Mouse (Mus musculus) frontal cortex, postnatal 25 days (tissue): ENCODE results near the gene Rab42.
"Not testable (repeated sequence)": the region's sequence is repeated elsewhere in the genome, so short reads cannot be mapped to it uniquely, and the experiment has no call there.

Experiments used
- DNase-seq, 2 experiments: peaks; one replicate each; pipeline ENCODE4 v3.0.0; 2022; ENCODE audit warnings: low spot score in 2 of 2

Rab42 gene

GRCm38 (mm10) chr4:132311801-132312200 is 8.6 kb upstream of the Rab42 start:
- no peak for DNase-seq

DNA sequence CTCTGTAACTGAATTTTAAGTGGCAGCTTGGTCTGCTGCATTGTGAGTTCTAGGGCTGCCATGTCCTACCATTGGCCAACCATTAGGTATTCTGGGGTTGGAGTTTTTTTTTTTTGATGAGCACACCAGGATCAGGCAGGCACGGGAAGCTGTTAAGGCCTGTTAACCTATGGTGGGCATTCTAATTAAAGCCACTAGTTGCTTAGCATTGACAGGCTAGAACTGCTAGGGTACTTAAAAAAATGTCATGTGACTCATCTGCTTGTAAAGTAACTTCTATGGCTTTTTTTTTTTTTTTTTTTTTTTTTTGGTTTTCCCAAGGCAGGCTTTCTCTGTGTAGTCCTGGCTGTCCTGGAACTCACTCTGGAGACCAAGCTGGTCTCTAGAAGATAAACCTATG is 8.0 kb upstream of the Rab42 start:
- no peak for DNase-seq

GRCm38 (mm10) chr4:132309849-132310472 is 6.8 kb upstream of the Rab42 start:
- DNase-seq: peak in 1 of 2 experiments; percentile 13

DNA sequence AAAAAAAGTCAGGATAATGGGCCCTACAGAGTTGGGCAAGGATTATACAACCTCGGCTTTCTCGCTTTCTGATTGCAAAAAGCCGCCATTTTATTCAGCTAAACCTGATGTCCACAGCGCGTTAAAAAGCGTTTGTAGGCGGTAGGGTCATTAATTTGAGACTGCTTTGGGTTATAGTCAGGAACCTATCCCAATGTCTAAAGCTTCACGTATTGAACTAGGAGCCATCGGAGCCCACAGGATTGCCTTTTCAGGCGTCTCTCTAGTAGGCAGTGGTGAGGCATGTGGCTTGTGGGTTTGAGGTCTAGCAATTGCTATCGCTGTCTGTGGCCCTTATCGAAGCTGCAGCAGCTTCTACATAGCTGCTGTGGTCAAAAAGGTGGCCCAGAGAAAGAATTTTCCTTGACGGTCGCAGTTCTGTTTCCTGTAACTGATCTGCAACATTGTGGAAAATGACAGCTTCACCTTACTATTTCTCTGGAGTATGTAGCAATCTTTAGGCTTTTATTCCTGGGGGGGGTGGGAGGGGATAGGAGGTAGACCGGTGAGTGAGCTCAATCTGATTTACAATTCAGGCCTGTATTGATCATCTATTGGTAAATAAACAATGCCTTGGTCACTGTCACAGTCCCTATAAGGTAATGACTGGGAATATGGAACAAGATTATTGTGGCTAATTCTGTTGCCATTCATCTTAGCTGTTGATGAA is 6.1 kb upstream of the Rab42 start:
- peak; percentile 20 to 23 for DNase-seq

DNA sequence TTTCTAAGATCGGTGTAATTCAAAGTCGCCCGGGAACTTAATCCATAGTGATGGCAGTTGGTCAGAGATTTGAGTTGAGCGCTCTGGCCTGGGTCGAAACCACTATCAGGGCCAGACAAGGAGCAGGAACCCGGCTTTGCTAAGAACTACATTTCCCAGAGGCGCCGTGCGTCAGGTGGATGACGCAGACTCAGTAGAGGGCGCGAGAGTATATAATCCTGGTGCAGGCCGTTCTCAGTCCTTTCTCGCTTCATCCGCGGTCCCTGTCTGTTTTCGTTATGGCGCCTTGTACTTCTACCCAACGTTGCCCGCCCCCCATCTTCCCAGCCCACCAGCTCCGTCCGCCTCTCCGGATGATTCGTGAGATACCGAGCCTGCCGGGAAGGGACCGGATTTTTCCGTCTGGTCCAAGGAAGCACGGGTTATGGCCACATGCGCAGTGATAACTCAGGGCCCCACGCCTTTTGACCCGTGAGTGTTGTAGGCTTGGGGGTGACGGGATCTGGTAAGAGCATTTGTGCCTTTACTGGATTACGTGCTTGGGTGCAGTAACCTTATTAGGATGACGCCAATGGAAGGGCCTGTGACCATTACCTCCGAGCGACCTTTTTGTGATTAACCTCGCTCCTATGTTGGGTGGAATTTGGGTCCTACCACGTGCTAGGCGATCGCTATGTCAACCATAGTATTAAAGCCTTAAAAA is 5.4 kb upstream of the Rab42 start:
- peak; percentile 86 to 89 for DNase-seq

DNA sequence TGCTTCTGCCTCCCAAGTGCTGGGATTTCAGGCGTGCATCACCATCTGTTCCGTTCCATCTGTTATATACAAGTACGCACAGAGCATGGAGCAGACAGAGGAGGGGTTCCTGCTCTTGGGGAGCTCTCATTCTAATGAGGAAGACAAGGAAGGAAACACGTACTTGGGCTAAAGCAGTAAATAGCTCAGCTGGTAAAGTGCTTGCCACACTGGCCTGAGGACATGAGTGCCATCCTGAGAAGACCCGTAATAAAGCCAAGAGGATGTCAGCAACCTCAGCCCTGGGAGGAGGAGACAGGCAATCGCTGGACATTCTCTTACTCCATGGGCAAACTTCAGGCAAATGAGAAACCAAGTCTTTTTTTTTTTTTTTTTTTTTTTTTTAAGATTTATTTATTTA is 2.8 kb upstream of the Rab42 start:
- DNase-seq: no peak

- no peak for DNase-seq
Measured at GRCm38 (mm10) chr4:132305276-132305675, 2.1 kb upstream of the Rab42 start.

GRCm38 (mm10) chr4:132303484-132303883 is 299 bp upstream of the Rab42 start:
- DNase-seq: not testable (repeated sequence)

GRCm38 (mm10) chr4:132301965-132302938 is 933 bp downstream of the Rab42 start:
- no peak for DNase-seq

DNA sequence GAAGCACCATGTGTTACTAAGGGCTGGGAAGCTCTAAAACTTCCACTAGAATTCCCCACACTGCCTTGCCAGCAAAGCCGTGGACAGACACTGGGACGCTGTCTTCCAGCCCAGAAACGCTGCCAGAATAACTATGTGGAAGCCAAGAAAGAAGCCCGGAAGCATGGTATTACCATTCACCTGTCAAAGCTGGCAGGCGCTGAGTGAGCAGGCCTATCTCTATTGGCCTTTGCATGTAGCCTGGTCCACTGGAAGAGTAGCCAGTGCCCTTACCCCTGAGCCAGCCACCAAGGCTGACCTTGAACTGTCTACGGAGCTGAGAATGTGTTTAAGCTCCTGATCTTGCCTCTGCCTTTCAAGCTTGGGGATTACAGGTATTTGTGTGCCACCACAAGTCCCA is 1.7 kb downstream of the Rab42 start:
- no peak for DNase-seq

GRCm38 (mm10) chr4:132299849-132300248 is 3.3 kb downstream of the Rab42 start:
- no peak for DNase-seq

DNA sequence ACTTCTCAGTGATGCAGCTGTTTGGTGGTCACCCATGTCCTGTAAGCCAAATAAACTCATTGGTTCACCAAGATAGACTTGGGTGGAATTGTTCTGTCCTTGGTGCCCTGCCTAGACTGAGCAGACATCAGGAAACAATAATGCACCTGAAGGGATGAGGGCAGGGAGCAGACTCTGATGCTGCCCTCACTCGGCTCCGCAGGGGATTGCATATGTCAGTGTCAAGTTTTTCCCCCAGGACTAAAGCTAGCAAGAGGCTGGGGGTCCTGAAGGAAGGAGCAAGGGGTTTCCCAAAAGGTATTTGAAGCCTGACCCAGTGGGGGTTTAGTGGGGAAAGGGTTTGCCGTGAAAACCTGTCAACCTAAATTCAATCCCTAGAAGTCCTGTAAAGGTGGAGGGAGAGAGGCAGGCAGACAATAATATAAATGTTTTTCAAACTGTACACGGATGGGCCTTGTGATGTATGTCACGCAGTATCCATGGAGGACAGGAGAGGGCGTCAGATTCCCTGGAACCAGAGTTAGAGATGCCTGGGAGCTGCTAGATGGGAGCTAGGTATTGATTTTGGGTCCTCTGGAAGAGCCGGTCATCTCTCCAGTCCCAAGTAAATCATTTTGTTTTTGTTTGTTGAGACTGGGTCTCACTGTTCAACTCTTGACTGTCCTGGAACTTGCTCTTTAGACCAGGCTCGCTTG is 7.3 kb downstream of the Rab42 start:
- DNase-seq: no peak

DNA sequence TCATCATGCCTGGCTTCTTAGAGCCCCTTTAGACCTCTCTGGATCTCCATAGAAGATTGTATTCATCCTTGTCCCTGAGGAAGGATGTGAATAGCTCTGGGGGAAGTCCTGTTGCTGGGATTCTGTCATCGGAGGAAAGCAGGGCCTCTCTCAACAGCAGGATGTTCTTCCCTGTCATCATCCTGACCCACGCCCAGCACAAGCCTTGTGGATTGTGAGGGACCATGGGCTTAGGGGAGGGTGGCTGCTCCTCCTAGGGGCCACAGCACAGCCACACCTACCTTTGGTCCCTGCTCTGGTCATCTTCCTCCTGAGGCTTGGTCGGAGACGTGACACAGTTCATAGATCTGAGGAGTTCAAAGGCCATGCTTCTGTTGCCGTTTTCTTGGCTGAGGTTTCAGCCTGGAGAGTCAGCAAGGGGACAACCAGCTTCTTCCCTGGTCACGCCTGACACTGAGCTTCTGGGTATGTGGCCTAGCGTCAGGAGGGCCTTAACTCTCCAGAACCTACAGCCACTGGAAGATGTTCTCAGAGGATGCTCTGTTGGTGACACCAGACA is 9.4 kb downstream of the Rab42 start:
- no peak for DNase-seq

DNA sequence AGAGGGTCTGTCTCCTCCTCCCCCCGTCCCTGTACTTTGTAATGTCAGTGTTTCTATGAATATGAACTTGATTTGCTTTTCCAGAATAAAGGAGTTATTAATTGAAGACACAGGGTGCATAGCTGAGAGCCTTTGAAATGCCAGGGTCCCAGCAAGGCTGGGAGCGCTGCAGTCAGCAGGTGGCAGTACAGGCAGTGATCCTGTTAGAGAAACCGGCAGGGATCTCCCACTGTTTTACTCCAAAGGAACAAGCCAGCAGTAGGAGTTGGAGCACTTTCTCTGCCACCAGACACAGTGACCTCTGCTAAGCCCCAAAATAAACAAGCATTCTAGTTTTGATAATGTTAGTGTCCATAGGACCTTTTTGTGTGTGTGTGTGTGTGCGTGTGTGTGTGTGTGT is 10.2 kb downstream of the Rab42 start:
- DNase-seq: no peak

GRCm38 (mm10) chr4:132291624-132292335 is 11.4 kb downstream of the Rab42 start:
- no peak for DNase-seq

DNA sequence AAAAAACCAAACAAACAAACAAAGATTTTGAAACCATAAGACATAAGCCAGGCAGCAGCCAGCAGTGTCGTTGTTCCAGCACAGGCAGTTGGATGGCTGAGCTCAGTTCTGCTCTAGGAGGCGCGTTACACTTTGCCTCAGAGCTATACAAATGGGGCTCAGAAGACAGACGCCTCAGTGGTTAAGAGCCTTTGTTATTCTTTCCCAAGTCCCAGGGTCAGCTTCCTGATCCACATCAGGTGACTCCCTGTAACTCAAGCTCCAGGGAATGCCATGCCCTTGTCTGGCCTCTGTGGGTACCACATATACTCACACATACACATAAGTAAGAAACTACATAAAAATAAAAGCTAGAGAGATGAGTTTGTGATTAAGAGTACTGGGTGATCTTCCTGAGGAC is 12.1 kb downstream of the Rab42 start:
- DNase-seq: no peak

DNA sequence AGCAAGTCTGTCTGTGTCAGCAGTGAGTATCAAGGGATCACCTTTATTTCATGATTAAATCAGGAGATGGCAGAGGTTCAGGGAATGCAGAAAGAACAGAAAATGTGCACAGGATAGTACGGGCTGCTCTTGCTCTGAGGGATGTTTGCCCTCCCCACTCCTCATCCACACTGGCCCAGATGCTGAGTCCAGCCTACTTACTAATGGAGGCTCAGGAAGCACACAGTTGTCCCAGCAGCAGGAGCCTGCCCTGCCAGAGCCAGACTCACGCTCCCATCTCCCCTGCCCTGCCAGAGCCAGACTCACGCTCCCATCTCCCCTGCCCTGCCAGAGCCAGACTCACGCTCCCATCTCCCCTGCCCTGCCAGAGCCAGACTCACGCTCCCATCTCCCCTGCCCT is 14.3 kb downstream of the Rab42 start:
- DNase-seq: not testable (repeated sequence)

- no peak for DNase-seq
Measured at GRCm38 (mm10) chr4:132275949-132276348, 27.2 kb downstream of the Rab42 start.

- DNase-seq: peak; percentile 75 to 82
Measured at GRCm38 (mm10) chr4:132274156-132274862, 28.9 kb downstream of the Rab42 start, which contains the start of gene Taf12. Taf12 (plus strand) TSS chr4:132274375.
